Mouse (Mus musculus) embryonic facial prominence, embryonic 11.5 days (tissue): Measurements from ENCODE around the gene Anxa2. TPM values are rescaled to one million over a fixed set of nuclear protein-coding genes. Genes with fewer than 3 reads are reported as not detected.

Experiments used
- ATAC-seq: fragments of 200-750 bp; cut with Nextera tagmentation; replicated peaks from 2 replicates; pipeline ENCODE4 v1.8.0; 2017; ENCODE audit warnings: low read depth; ENCODE audit not compliant: insufficient number of reproducible peaks, low FRiP score, low TSS enrichment
- DNase-seq: peaks from one replicate; pipeline ENCODE4 v3.0.0-alpha.2; 2015; ENCODE audit warnings: low spot score
- H3K27ac ChIP-seq: fragments of 300-500 bp; sonication (generic); replicated peaks from 2 replicates; pipeline ENCODE4 v1.5.1; 2014; ENCODE audit warnings: mild to moderate bottlenecking, low read depth, low read length, control low read depth
- H3K27me3 ChIP-seq: fragments of 300-500 bp; sonication (generic); 2 replicates; pipeline ENCODE4 v1.6.1; 2014; ENCODE audit warnings: mild to moderate bottlenecking, low read length, moderate library complexity, mixed read lengths; ENCODE audit not compliant: control insufficient read depth, insufficient read depth
- H3K36me3 ChIP-seq: fragments of 300-500 bp; sonication (generic); replicated peaks from 2 replicates; pipeline ENCODE4 v1.6.1; 2014; ENCODE audit warnings: low read depth, mild to moderate bottlenecking, low read length, moderate library complexity, mixed read lengths; ENCODE audit not compliant: control insufficient read depth, insufficient read depth
- H3K4me1 ChIP-seq: fragments of 300-500 bp; sonication (generic); 2 replicates; pipeline ENCODE4 v1.6.1; 2014; ENCODE audit warnings: low read length, mixed read lengths; ENCODE audit not compliant: control insufficient read depth, insufficient read depth
- H3K4me2 ChIP-seq: fragments of 300-500 bp; sonication (generic); 2 replicates; pipeline ENCODE4 v1.6.1; 2014; ENCODE audit warnings: low read depth, mild to moderate bottlenecking, control low read depth, low read length, moderate library complexity
- H3K4me3 ChIP-seq: fragments of 300-500 bp; sonication (generic); 2 replicates; pipeline ENCODE4 v1.5.1; 2014; ENCODE audit warnings: low read depth, low read length, control low read depth
- H3K9ac ChIP-seq: fragments of 300-500 bp; sonication (generic); replicated peaks from 2 replicates; pipeline ENCODE4 v1.6.1; 2014; ENCODE audit warnings: mild to moderate bottlenecking, control low read depth, low read length
- H3K9me3 ChIP-seq: fragments of 300-500 bp; sonication (generic); replicated peaks from 2 replicates; pipeline ENCODE4 v1.6.1; 2016; ENCODE audit warnings: mild to moderate bottlenecking, low read length, inconsistent platforms, mixed read lengths; ENCODE audit not compliant: control insufficient read depth
- WGBS: fragments of 180-500 bp; shearing (Covaris S2); extraction: QIAGEN DNeasy Blood & Tissue Kit; methylation state at CpG from one replicate; pipeline ENCODE4 v1.1.7; 2014; 5-methylcytosine and 5-hydroxymethylcytosine counted together
- polyA plus RNA-seq: library from polyadenylated mRNA; unstranded; fragments of >200 nt; fragmentation: Nextera tagmentation; extraction: Ambion mirVana; gene quantifications from 2 replicates; pipeline ENCODE4 v1.2.1, GENCODE M21; 2014

Anxa2 gene
- polyA plus RNA-seq, 1 experiment from 2014 or later = 288 TPM

GRCm38 (mm10) chr9:69464109-69464756 lies 10.8 kb downstream of the Anxa2 start:
- H3K9ac ChIP-seq = no peak overlapping the region
- no peak overlapping the region for H3K4me2 ChIP-seq
- DNase-seq (no peak), ATAC-seq (no peak)
- H3K4me3 ChIP-seq = no peak overlapping the region
- no peak overlapping the region for H3K27ac ChIP-seq
- no peaks in the 10 kb centered on the region for H3K9me3 ChIP-seq
- H3K36me3 ChIP-seq = no peaks in the 10 kb centered on the region
- 82% methylated on average over 6 of the region's 6 CpGs for WGBS
- H3K4me1 ChIP-seq = peaks cover 3% of the 10 kb centered on the region
- H3K27me3 ChIP-seq = no peaks in the 10 kb centered on the region

GRCm38 (mm10) chr9:69466098-69466497 lies 12.7 kb downstream of the Anxa2 start:
- no peak overlapping the region for H3K4me2 ChIP-seq
- H3K4me3 ChIP-seq = no peak overlapping the region
- DNase-seq = no peak
- WGBS = 57% methylated on average over 4 of the region's 4 CpGs
- H3K9ac ChIP-seq = no peak overlapping the region
- no peaks in the 10 kb centered on the region for H3K36me3 ChIP-seq
- no peaks in the 10 kb centered on the region for H3K27me3 ChIP-seq
- H3K4me1 ChIP-seq = peaks cover 10% of the 10 kb centered on the region
- no peaks in the 10 kb centered on the region for H3K9me3 ChIP-seq
- no peak for ATAC-seq
- no peak overlapping the region for H3K27ac ChIP-seq

DNA sequence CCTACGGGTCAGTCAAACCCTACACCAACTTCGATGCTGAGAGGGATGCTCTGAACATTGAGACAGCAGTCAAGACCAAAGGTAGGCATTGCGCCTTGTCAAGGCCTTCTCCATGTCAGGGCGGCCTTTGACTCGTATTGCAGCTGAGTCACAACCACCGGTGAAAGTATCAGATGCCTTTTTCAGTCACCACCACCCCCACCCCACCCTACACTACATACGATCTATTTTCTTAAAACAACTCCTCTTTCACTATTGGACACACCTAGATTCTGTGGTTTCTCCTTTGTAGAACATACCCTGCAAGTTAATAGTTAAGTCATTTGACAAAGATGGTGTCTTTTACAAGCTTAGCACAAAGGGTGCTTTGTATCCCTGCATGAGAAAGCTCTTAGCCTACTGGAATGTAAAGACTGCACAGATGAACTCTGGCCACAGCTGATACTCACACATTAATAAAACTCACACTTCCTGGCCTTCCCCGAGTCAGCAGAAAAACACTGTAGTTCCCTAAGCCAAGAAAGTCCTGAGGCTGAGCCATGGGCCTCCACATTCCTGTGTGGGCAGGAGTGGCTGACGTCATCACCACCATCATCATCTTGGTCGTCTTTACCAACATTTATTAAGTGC lies 14.0 kb downstream of the Anxa2 start:
- no peak overlapping the region for H3K4me2 ChIP-seq
- no peak overlapping the region for H3K4me3 ChIP-seq
- no peaks in the 10 kb centered on the region for H3K36me3 ChIP-seq
- 0 out of 2 replicates have a peak overlapping the region, but pooled peaks have one; percentile 25 for H3K27ac ChIP-seq
- H3K9me3 ChIP-seq = no peaks in the 10 kb centered on the region
- no peaks in the 10 kb centered on the region for H3K27me3 ChIP-seq
- no peak overlapping the region for H3K9ac ChIP-seq
- WGBS = 53% methylated on average over 10 of the region's 10 CpGs
- peak; percentile 22; the same call in 1 of the 2 replicates for ATAC-seq
- peaks cover 10% of the 10 kb centered on the region for H3K4me1 ChIP-seq
- peak; percentile 43 for DNase-seq

DNA sequence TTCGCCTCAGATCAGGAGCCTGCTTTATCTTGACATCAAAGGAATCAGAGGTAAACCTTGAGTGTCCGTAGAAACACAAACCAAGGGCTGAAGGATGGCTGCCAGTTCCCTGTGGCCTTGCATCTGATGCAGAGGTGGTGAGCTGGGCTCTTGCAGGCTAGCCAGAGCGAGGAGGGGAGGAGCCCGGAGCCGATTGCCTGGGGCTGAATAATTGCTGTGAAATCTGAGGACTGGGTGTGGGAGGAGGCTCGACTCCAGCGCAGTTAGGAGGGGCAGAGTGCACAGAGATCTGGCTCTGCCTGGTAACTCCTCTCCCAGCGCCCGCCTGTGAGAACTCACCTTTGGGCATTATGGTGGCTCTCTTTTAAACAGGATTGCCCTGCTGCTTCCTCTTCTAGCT lies 15.6 kb downstream of the Anxa2 start:
- Histone ChIP-seq H3K27me3 (no peaks in the 10 kb centered on the region), H3K27ac (peak overlapping the region; percentile 49), H3K9ac (no peak overlapping the region), H3K36me3 (no peaks in the 10 kb centered on the region), H3K9me3 (no peaks in the 10 kb centered on the region), H3K4me1 (peaks cover 10% of the 10 kb centered on the region), H3K4me3 (no peak overlapping the region), H3K4me2 (peak overlapping the region; percentile 17; the same call in 1 of the 2 replicates)
- DNase-seq (peak; percentile 89), ATAC-seq (peak; percentile 75)
- whole genome bisulfite sequencing = 4% methylated on average over 9 of the region's 9 CpGs

DNA sequence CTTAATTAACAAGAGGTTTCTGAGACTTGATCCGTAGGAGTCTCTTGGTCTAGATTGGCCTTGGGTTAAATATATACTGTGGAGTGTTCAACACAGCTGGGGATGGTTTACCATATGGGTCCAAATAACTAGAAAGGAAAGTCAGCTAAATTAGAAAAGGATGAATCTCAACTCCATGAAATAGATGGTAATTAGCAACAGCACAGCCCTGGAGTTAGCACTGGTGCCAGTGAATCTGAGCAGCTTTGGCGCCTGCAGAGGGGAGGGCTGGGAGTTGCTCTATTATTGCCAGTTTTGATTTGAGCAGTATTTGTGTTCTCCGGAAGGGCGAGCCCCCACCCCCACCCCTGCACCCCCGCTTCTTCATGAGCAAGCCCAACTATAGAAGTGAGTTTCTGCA lies 16.9 kb downstream of the Anxa2 start:
- peak overlapping the region; percentile 63 for H3K27ac ChIP-seq
- H3K9me3 ChIP-seq = no peaks in the 10 kb centered on the region
- DNase-seq = peak; percentile 57
- no peak overlapping the region for H3K9ac ChIP-seq
- peaks cover 10% of the 10 kb centered on the region for H3K4me1 ChIP-seq
- WGBS = 41% methylated on average over 5 of the region's 5 CpGs
- no peak overlapping the region for H3K4me2 ChIP-seq
- no peaks in the 10 kb centered on the region for H3K27me3 ChIP-seq
- no peak overlapping the region for H3K4me3 ChIP-seq
- no peaks in the 10 kb centered on the region for H3K36me3 ChIP-seq
- ATAC-seq = 0 out of 2 replicates have a peak, but pooled peaks have one; percentile 9

- WGBS = 16% methylated on average over 6 of the region's 6 CpGs
- DNase-seq (peak; percentile 80), ATAC-seq (peak; percentile 44; the same call in 1 of the 2 replicates)
- no peaks in the 10 kb centered on the region for H3K36me3 ChIP-seq
- peak overlapping the region; percentile 63 for H3K27ac ChIP-seq
- H3K4me2 ChIP-seq = no peak overlapping the region
- H3K9ac ChIP-seq = no peak overlapping the region
- no peaks in the 10 kb centered on the region for H3K27me3 ChIP-seq
- no peak overlapping the region for H3K4me3 ChIP-seq
- H3K9me3 ChIP-seq = no peaks in the 10 kb centered on the region
- H3K4me1 ChIP-seq = peaks cover 10% of the 10 kb centered on the region
These were observed 17.5 kb downstream of the Anxa2 start for GRCm38 (mm10) chr9:69470921-69471320.

DNA sequence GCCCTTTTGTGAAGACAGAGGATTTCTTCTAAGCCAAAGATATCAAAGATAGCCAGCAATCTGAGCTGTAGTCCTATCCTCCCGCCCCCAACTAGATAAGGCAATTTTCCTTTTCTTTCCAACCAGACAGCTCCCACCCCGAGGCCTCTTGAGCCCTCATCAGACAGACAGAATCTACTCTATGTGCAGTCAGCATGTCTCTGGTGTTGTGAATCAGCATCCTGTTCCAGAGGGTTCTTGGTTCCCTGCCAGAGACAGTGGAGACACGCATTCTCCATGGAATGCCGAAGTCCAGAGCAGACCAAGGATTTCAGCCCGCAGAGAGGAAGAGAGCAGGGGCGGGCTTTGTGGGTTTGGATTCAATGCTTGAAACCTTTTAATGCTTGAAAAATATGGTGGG lies 19.3 kb downstream of the Anxa2 start:
- no peak overlapping the region for H3K4me2 ChIP-seq
- H3K4me3 ChIP-seq = no peak overlapping the region
- DNase-seq (no peak), ATAC-seq (no peak)
- peaks cover 10% of the 10 kb centered on the region for H3K4me1 ChIP-seq
- no peaks in the 10 kb centered on the region for H3K27me3 ChIP-seq
- H3K9me3 ChIP-seq = no peaks in the 10 kb centered on the region
- no peak overlapping the region for H3K27ac ChIP-seq
- 87% methylated on average over 6 of the region's 6 CpGs for WGBS
- no peaks in the 10 kb centered on the region for H3K36me3 ChIP-seq
- H3K9ac ChIP-seq = no peak overlapping the region

GRCm38 (mm10) chr9:69475873-69476272 lies 22.5 kb downstream of the Anxa2 start:
- Histone ChIP-seq H3K4me1 (no peaks in the 10 kb centered on the region), H3K27me3 (no peaks in the 10 kb centered on the region), H3K27ac (no peak overlapping the region), H3K36me3 (no peaks in the 10 kb centered on the region), H3K9me3 (no peaks in the 10 kb centered on the region), H3K4me3 (no peak overlapping the region), H3K9ac (no peak overlapping the region), H3K4me2 (no peak overlapping the region)
- WGBS = 84% methylated on average over 6 of the region's 6 CpGs
- DNase-seq (no peak), ATAC-seq (no peak)
